Comparison of ENCODE assay signal across 8 mouse cellular contexts in genomic region chr2:25180478-25180903, GRCm38 (mm10). TPM values are rescaled to one million over a fixed set of nuclear protein-coding genes. Genes with fewer than 3 reads are reported as not detected.
DNase-seq lines count a peak whose midpoint lies in the region; ATAC-seq and TF ChIP-seq lines count a peak whose summit lies in the region.

Gene Nrarp, plus strand, starts transcription at chr2:25180758.

- H3K4me3 ChIP-seq in erythroblast, embryonic 14.5 days (replicated peaks) = peak within 1 kb of the TSS; percentile 68
- H3K4me3 ChIP-seq in heart, embryonic 12.5 days = peak within 1 kb of the TSS; percentile 72
- peak within 1 kb of the TSS; percentile 63 for H3K4me3 ChIP-seq in kidney, postnatal 0 days (replicated peaks; ENCODE audit: low read depth, low read length)
- peak within 1 kb of the TSS; percentile 63 for H3K4me3 ChIP-seq in liver, adult 2 months (ENCODE audit: insufficient read depth, low read depth, low read length)
- peak within 1 kb of the TSS; percentile 25 for H3K4me3 ChIP-seq in myocyte

- WGBS in heart, embryonic 12.5 days = 0% methylated on average over 35 of the region's 35 CpGs
- WGBS in kidney, postnatal 0 days = under 1% methylated on average over 35 of the region's 35 CpGs
- WGBS in liver, adult 2 months = 2% methylated on average over 35 of the region's 35 CpGs

- no peaks in the 10 kb centered on the region for H3K79me2 ChIP-seq in liver, adult 2 months (ENCODE audit: control insufficient read depth, insufficient read depth, low read length)
- no peaks in the 10 kb centered on the region for H3K79me2 ChIP-seq in myocyte (ENCODE audit: control insufficient read depth, insufficient read depth)

- no peaks in the 10 kb centered on the region for H3K36me3 ChIP-seq in erythroblast, embryonic 14.5 days (ENCODE audit: control insufficient read depth)
- no peaks in the 10 kb centered on the region for H3K36me3 ChIP-seq in heart, embryonic 12.5 days
- no peaks in the 10 kb centered on the region for H3K36me3 ChIP-seq in kidney, postnatal 0 days (ENCODE audit: insufficient read depth, low read length)
- H3K36me3 ChIP-seq in liver, adult 2 months (ENCODE audit: control insufficient read depth, insufficient read depth, low read length) = no peaks in the 10 kb centered on the region
- H3K36me3 ChIP-seq in myocyte (ENCODE audit: control insufficient read depth, insufficient read depth) = no peaks in the 10 kb centered on the region
- H3K36me3 ChIP-seq in splenic B cell, adult 2 months (ENCODE audit: control insufficient read depth, insufficient read depth, low read length, poor library complexity, severe bottlenecking) = no peaks in the 10 kb centered on the region; the same call in 1 of the 2 replicates

- peak; percentile 40; the same call in 1 of the 2 replicates for TF ChIP-seq POLR2A in brain, embryonic 14.5 days (IDR thresholded peaks at IDR 0.05; ENCODE audit: borderline replicate concordance, extremely low read depth, insufficient read depth, insufficient read length, poor library complexity, severe bottlenecking)
- peak; percentile 52; the same call in 1 of the 2 replicates for TF ChIP-seq POLR2A in liver, adult 2 months (IDR thresholded peaks at IDR 0.05; ENCODE audit: extremely low read depth, insufficient read depth, low read length)
- peak; percentile 45 for TF ChIP-seq POLR2A in myocyte (IDR thresholded peaks at IDR 0.05; ENCODE audit: insufficient read length, low read depth)

- ATAC-seq in heart, embryonic 12.5 days (ENCODE audit: insufficient number of reproducible peaks, low FRiP score) = peak; percentile 91
- ATAC-seq in kidney, postnatal 0 days (replicated peaks; ENCODE audit: low FRiP score, low read depth) = peak; percentile 87

- DNase-seq in A20 (ENCODE audit: low read depth, low spot score) = peak; percentile 94
- peak; percentile 98 for DNase-seq in brain, embryonic 14.5 days (ENCODE audit: low read depth)
- DNase-seq in kidney, postnatal 0 days (ENCODE audit: low spot score) = peak; percentile 92
- peak; percentile 27 for DNase-seq in liver, adult 2 months (ENCODE audit: extremely low read depth, low read depth, low spot score)
- DNase-seq in splenic B cell, adult 2 months (ENCODE audit: low read depth, low spot score) = peak; percentile 95

- peaks cover 89% of the 10 kb centered on the region for H3K27me3 ChIP-seq in erythroblast, embryonic 14.5 days (ENCODE audit: control insufficient read depth)
- peaks cover 51% of the 10 kb centered on the region for H3K27me3 ChIP-seq in heart, embryonic 12.5 days (replicated peaks)
- H3K27me3 ChIP-seq in kidney, postnatal 0 days (ENCODE audit: insufficient read depth, low read length) = no peaks in the 10 kb centered on the region
- peaks cover 5% of the 10 kb centered on the region for H3K27me3 ChIP-seq in liver, adult 2 months (ENCODE audit: control insufficient read depth, insufficient read depth, low read length)
- H3K27me3 ChIP-seq in myocyte (ENCODE audit: control insufficient read depth, insufficient read depth, insufficient read length) = no peaks in the 10 kb centered on the region
- H3K27me3 ChIP-seq in splenic B cell, adult 2 months (ENCODE audit: control insufficient read depth, insufficient read depth, low read length, poor library complexity, severe bottlenecking) = no peaks in the 10 kb centered on the region

- peak; percentile 38; the same call in 1 of the 2 replicates for TF ChIP-seq CTCF in brain, embryonic 14.5 days (IDR thresholded peaks at IDR 0.05; ENCODE audit: borderline replicate concordance, extremely low read depth, insufficient read depth, insufficient read length)
- peak; percentile 64 for TF ChIP-seq CTCF in kidney, postnatal 0 days (IDR thresholded peaks at IDR 0.05; ENCODE audit: low read depth)
- TF ChIP-seq CTCF in liver, adult 2 months (IDR thresholded peaks at IDR 0.05; ENCODE audit: low read depth, low read length) = peak; percentile 41; the same call in 1 of the 2 replicates

- H3K4me1 ChIP-seq in erythroblast, embryonic 14.5 days (ENCODE audit: control insufficient read depth) = peaks cover 67% of the 10 kb centered on the region
- H3K4me1 ChIP-seq in heart, embryonic 12.5 days (replicated peaks) = peaks cover 49% of the 10 kb centered on the region
- peaks cover 30% of the 10 kb centered on the region for H3K4me1 ChIP-seq in kidney, postnatal 0 days (replicated peaks; ENCODE audit: insufficient read depth, low read length)
- no peaks in the 10 kb centered on the region for H3K4me1 ChIP-seq in liver, adult 2 months (ENCODE audit: control insufficient read depth, insufficient read depth, low read length)

- H3K4me2 ChIP-seq in heart, embryonic 12.5 days = peak within 1 kb of the TSS; percentile 98
- peak within 1 kb of the TSS; percentile 83 for H3K4me2 ChIP-seq in kidney, postnatal 0 days (ENCODE audit: low read length)
- peak within 1 kb of the TSS; percentile 91 for H3K4me2 ChIP-seq in myocyte (ENCODE audit: low read depth)

- H3ac ChIP-seq in myocyte (ENCODE audit: control insufficient read depth, insufficient read length) = peak within 1 kb of the TSS; percentile 10

- peak within 1 kb of the TSS; percentile 77 for H3K27ac ChIP-seq in heart, embryonic 12.5 days (ENCODE audit: poor library complexity, severe bottlenecking)
- peak within 1 kb of the TSS; percentile 86 for H3K27ac ChIP-seq in kidney, postnatal 0 days
- H3K27ac ChIP-seq in liver, adult 2 months (replicated peaks; ENCODE audit: insufficient read depth, low read depth, low read length) = peak within 1 kb of the TSS; percentile 26; the same call in 1 of the 2 replicates

- H3K9ac ChIP-seq in heart, embryonic 12.5 days = peak within 1 kb of the TSS; percentile 81
- peak within 1 kb of the TSS; percentile 72 for H3K9ac ChIP-seq in kidney, postnatal 0 days (ENCODE audit: low read depth, low read length)
- H3K9ac ChIP-seq in liver, adult 2 months (ENCODE audit: low read depth, low read length) = peak within 1 kb of the TSS; percentile 46

- peaks cover 2% of the 10 kb centered on the region; the same call in 1 of the 2 replicates for H3K9me3 ChIP-seq in erythroblast, embryonic 14.5 days (ENCODE audit: control insufficient read depth, low read length)
- H3K9me3 ChIP-seq in heart, embryonic 12.5 days (replicated peaks) = no peaks in the 10 kb centered on the region
- no peaks in the 10 kb centered on the region for H3K9me3 ChIP-seq in kidney, postnatal 0 days (replicated peaks; ENCODE audit: low read length)

TF ChIP-seq in myocyte, 11 proteins besides CTCF, POLR2A, EP300 and RAD21:
- TF ChIP-seq REST (IDR thresholded peaks at IDR 0.05; ENCODE audit: insufficient read depth, insufficient read length) = no peak
- TF ChIP-seq USF1 (IDR thresholded peaks at IDR 0.05; ENCODE audit: low read depth) = peak; percentile 56
- peak; percentile 44 for TF ChIP-seq E2F4 (IDR thresholded peaks at IDR 0.05; ENCODE audit: insufficient read depth)
- peak; percentile 9 for TF ChIP-seq POLR2AphosphoS2 (IDR thresholded peaks at IDR 0.05; ENCODE audit: insufficient read length, low read depth)

RNA-seq across cellular contexts. Expression of gene Nrarp, which starts in this region (rescaled TPM):
- 50.0 and 58.5 TPM in 2 replicates for polyA plus RNA-seq in brain, embryonic 14.5 days (2012; rRNA removed)
- polyA plus RNA-seq in erythroblast, embryonic 14.5 days (2012) = 0.38 and 0.49 TPM in 2 replicates
- polyA plus RNA-seq in heart, embryonic 12.5 days (2016; fragmentation: Nextera tagmentation; extraction: Ambion mirVana) = 10.8 and 12.8 TPM in 2 replicates
- polyA plus RNA-seq in kidney, postnatal 0 days (2015; fragmentation: Nextera tagmentation; extraction: Ambion mirVana) = 19.9 and 21.6 TPM in 2 replicates
- total RNA-seq in liver, adult 2 months (2014; rRNA removed) = 0.74 and 2.1 TPM in 2 replicates
- polyA plus RNA-seq in liver, adult 2 months (2012; rRNA removed) = 1.5 and 1.6 TPM in 2 replicates
- 1.3 TPM for polyA plus RNA-seq in myocyte (2012; fragmentation: generic; extraction: Trizol)

Comparison
In these comparisons a context has a peak if more than half of its experiments do, and no peak if none do; other contexts are left out.
1. Peak in every context shown above with its lines: DNase-seq, ATAC-seq, H3K4me3 ChIP-seq and H3K27ac ChIP-seq.
2. DNase-seq: peak in every context shown above with its lines; median percentile 98 in brain, embryonic 14.5 days; 95 in splenic B cell, adult 2 months; 94 in A20; 92 in kidney, postnatal 0 days; 27 in liver, adult 2 months.
3. H3K27ac ChIP-seq: peak in every context shown above with its lines; median percentile 86 in kidney, postnatal 0 days; 77 in heart, embryonic 12.5 days; 26 in liver, adult 2 months.